Mouse (Mus musculus): ENCODE data around the gene Exo5. TPM values are rescaled to one million over a fixed set of nuclear protein-coding genes. Genes with fewer than 3 reads are reported as not detected.

The Exo5 gene
- polyA plus RNA-seq, 1 experiment = 11.7 TPM

DNA sequence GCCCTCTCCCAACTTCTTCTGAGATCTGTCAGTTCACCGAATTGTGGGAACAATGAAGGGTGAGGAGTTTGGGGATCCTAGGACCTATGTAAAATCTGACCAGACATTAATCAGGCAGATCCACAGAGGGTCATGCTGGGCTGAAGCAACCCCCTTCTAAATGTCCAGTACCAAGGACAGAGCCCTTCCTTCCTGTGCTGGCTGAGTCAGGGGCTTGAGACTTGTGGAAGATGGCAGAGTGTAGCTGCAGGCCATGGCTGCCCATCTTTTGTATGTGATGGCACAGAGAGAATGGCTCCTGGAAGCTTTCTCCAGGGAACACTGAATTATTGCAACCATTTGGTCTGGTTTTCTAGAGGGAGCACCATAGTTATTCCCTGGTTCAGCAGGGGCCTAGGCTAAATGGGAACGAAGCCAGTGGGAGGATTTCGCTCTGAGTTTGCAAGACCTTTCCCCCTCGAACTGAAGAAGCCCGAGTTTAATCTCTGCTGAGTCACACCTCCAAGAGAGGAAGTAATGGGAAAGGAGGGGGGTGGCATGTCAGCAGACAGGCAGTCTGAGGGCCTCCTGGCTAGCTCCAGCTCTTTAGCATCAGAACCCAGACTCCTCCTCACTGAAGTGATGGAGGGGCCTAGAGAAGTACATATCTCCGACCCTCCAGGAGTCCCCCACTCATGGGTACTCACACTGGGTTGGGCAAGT lies 43.9 kb downstream of the Exo5 start:
- TF ChIP-seq POLR2A (IDR thresholded peaks at IDR 0.05; ENCODE audit: control insufficient read depth, extremely low read depth, insufficient read depth, low read length, poor library complexity) (no peak), CTCF (IDR thresholded peaks at IDR 0.05; ENCODE audit: borderline replicate concordance, control insufficient read depth, extremely low read depth, insufficient read depth, low read length, poor library complexity) (no peak)
- no peaks in the 10 kb centered on the region for H3K27me3 ChIP-seq (ENCODE audit: control insufficient read depth, insufficient read depth, low read length)
- no peaks in the 10 kb centered on the region for H3K36me3 ChIP-seq (ENCODE audit: control insufficient read depth, insufficient read depth, low read length)
- H3K27ac ChIP-seq (ENCODE audit: control insufficient read depth, insufficient read depth, low read length) = no peak overlapping the region
- no peak overlapping the region for H3K4me3 ChIP-seq (ENCODE audit: control insufficient read depth, insufficient read depth, low read length)
- peaks cover 15% of the 10 kb centered on the region for H3K4me1 ChIP-seq (replicated peaks; ENCODE audit: control insufficient read depth, insufficient read depth, low read length)
- WGBS = 37% methylated on average over 6 of the region's 6 CpGs
- no peak for DNase-seq

DNA sequence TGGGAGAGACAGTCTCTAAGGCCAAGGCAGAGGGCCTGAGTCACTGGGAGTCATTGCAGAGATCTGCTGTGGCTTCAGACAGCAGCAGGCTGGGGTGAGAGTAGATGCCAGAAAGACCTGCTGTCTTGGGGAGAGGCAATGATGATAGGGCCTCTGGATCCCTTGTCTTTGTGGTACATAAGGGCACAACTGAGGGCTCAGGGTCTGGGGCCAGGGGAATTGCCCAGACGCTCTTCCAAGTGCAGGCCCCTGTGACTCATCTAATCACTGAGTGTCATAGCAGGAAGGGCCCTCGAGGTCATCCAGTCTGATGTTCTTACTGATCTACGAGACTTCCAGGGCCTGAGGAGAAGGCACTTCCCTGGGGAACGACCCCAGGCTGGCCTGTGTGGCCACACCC lies 45.4 kb downstream of the Exo5 start:
- H3K4me3 ChIP-seq (ENCODE audit: control insufficient read depth, insufficient read depth, low read length) = no peak overlapping the region
- no peak overlapping the region for H3K27ac ChIP-seq (ENCODE audit: control insufficient read depth, insufficient read depth, low read length)
- TF ChIP-seq CTCF (IDR thresholded peaks at IDR 0.05; ENCODE audit: borderline replicate concordance, control insufficient read depth, extremely low read depth, insufficient read depth, low read length, poor library complexity) = no peak
- TF ChIP-seq POLR2A (IDR thresholded peaks at IDR 0.05; ENCODE audit: control insufficient read depth, extremely low read depth, insufficient read depth, low read length, poor library complexity) = no peak
- no peaks in the 10 kb centered on the region for H3K27me3 ChIP-seq (ENCODE audit: control insufficient read depth, insufficient read depth, low read length)
- H3K4me1 ChIP-seq (replicated peaks; ENCODE audit: control insufficient read depth, insufficient read depth, low read length) = peaks cover 15% of the 10 kb centered on the region
- H3K36me3 ChIP-seq (ENCODE audit: control insufficient read depth, insufficient read depth, low read length) = no peaks in the 10 kb centered on the region
- WGBS = 82% methylated on average over 4 of the region's 4 CpGs
- no peak for DNase-seq

DNA sequence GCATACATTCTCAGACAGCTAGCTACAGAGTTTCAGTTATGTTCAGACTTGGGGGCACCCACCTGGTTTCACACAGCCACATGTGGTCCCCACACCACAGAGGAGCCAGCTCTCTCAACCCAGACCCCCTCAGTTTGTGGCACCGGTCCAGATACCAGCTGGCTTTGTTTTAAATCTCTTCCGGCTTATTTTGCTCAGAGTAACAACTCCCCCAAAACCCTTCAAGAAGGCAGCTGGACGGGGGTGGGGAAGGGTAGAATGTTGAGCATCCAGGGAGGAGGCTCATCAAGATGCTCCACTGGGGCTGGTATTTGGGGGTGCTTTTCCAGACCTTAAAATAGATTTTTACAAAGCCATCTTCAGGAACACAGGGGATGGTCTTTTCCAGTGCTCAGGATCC lies 46.1 kb downstream of the Exo5 start:
- no peaks in the 10 kb centered on the region for H3K27me3 ChIP-seq (ENCODE audit: control insufficient read depth, insufficient read depth, low read length)

DNA sequence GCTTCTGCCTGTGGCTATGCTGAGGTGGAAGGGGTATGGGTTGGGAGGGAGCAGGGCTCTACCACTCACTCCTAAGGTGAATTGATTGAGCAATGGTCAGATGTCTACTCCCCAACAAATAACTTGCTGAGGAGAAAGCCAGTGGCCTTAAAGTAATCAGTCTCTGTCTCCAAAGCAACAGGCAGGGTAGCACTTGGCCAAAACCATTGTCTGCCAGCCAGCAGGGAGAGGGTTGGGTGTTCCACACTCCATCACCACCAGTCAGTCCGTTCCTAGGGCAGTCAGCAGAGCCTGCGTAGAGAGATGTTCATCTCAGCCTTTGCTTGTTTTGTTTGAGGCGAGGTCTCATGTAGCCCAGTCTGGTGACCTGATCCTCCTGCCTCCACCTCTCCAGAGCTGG lies 48.9 kb downstream of the Exo5 start:
- WGBS = 92% methylated on average over 3 of the region's 3 CpGs
- Histone ChIP-seq H3K4me3 (ENCODE audit: control insufficient read depth, insufficient read depth, low read length) (no peak overlapping the region), H3K27ac (ENCODE audit: control insufficient read depth, insufficient read depth, low read length) (no peak overlapping the region), H3K4me1 (replicated peaks; ENCODE audit: control insufficient read depth, insufficient read depth, low read length) (peaks cover 6% of the 10 kb centered on the region), H3K27me3 (ENCODE audit: control insufficient read depth, insufficient read depth, low read length) (no peaks in the 10 kb centered on the region), H3K36me3 (ENCODE audit: control insufficient read depth, insufficient read depth, low read length) (no peaks in the 10 kb centered on the region)
- DNase-seq = no peak
- TF ChIP-seq CTCF (IDR thresholded peaks at IDR 0.05; ENCODE audit: borderline replicate concordance, control insufficient read depth, extremely low read depth, insufficient read depth, low read length, poor library complexity) (no peak), POLR2A (IDR thresholded peaks at IDR 0.05; ENCODE audit: control insufficient read depth, extremely low read depth, insufficient read depth, low read length, poor library complexity) (no peak)

More for the DNA sequence above, 46.1 kb downstream of the Exo5 start:
- H3K4me3 ChIP-seq (ENCODE audit: control insufficient read depth, insufficient read depth, low read length) = no peak overlapping the region
- TF ChIP-seq CTCF (IDR thresholded peaks at IDR 0.05; ENCODE audit: borderline replicate concordance, control insufficient read depth, extremely low read depth, insufficient read depth, low read length, poor library complexity) (no peak), POLR2A (IDR thresholded peaks at IDR 0.05; ENCODE audit: control insufficient read depth, extremely low read depth, insufficient read depth, low read length, poor library complexity) (no peak)
- peaks cover 15% of the 10 kb centered on the region for H3K4me1 ChIP-seq (replicated peaks; ENCODE audit: control insufficient read depth, insufficient read depth, low read length)
- no peak overlapping the region for H3K27ac ChIP-seq (ENCODE audit: control insufficient read depth, insufficient read depth, low read length)
- DNase-seq = no peak
- H3K36me3 ChIP-seq (ENCODE audit: control insufficient read depth, insufficient read depth, low read length) = no peaks in the 10 kb centered on the region
- WGBS = 45% methylated on average over 3 of the region's 3 CpGs

Other genes starting within 250 kb of the Exo5 start
- gene Kcnq4, start 176.4 kb downstream of the Exo5 start, polyA plus RNA-seq (2012; rRNA removed) = 1.1 and 2.0 TPM in 2 replicates
- gene Nfyc, start 93.4 kb downstream of the Exo5 start, polyA plus RNA-seq (2012; rRNA removed) = 317 and 354 TPM in 2 replicates
- gene Rims3, start 70.2 kb downstream of the Exo5 start, polyA plus RNA-seq (2012; rRNA removed) = 3.7 and 4.1 TPM in 2 replicates
- gene Zfp69, start 26.7 kb upstream of the Exo5 start, polyA plus RNA-seq (2012; rRNA removed) = 3.2 and 3.4 TPM in 2 replicates
- gene Smap2, start 92.2 kb upstream of the Exo5 start, polyA plus RNA-seq (2012; rRNA removed) = 87.4 and 88.9 TPM in 2 replicates
- 0.20 and 0.38 TPM in 2 replicates for gene Col9a2, start 114.4 kb upstream of the Exo5 start, polyA plus RNA-seq (2012; rRNA removed)
- 22.0 and 26.4 TPM in 2 replicates for gene Zmpste24, start 173.2 kb upstream of the Exo5 start, polyA plus RNA-seq (2012; rRNA removed)
- gene Tmco2, start 184.2 kb upstream of the Exo5 start, polyA plus RNA-seq (2012; rRNA removed) = not detected in 2 replicates

Measured in thymus, adult 2 months (tissue).